Mouse (Mus musculus) thymus, adult 2 months (tissue): Measurements from ENCODE around the gene Baz2b. TPM values are rescaled to one million over a fixed set of nuclear protein-coding genes. Genes with fewer than 3 reads are reported as not detected.

ENCODE experiments used
- DNase-seq: peaks from one replicate; pipeline ENCODE4 v3.0.0; 2021
- H3K27ac ChIP-seq: fragments of 200-500 bp; 2 replicates; pipeline ENCODE4 v1.5.1; 2012; ENCODE audit warnings: low read length, control low read depth; ENCODE audit not compliant: control insufficient read depth, insufficient read depth
- H3K27me3 ChIP-seq: fragments of 200-500 bp; 2 replicates; pipeline ENCODE4 v1.6.1; 2012; ENCODE audit warnings: mild to moderate bottlenecking, low read length, moderate library complexity, mixed read lengths; ENCODE audit not compliant: control insufficient read depth, insufficient read depth
- H3K36me3 ChIP-seq: fragments of 200-500 bp; 2 replicates; pipeline ENCODE4 v1.6.1; 2012; ENCODE audit warnings: mild to moderate bottlenecking, low read length, moderate library complexity; ENCODE audit not compliant: control insufficient read depth, insufficient read depth
- H3K4me1 ChIP-seq: fragments of 200-500 bp; replicated peaks from 2 replicates; pipeline ENCODE4 v1.6.1; 2012; ENCODE audit warnings: low read length; ENCODE audit not compliant: control insufficient read depth, insufficient read depth
- H3K4me3 ChIP-seq: fragments of 200-500 bp; 2 replicates; pipeline ENCODE4 v1.5.1; 2012; ENCODE audit warnings: mild to moderate bottlenecking, low read length, control low read depth, moderate library complexity; ENCODE audit not compliant: control insufficient read depth, insufficient read depth
- CTCF ChIP-seq: fragments of 200-500 bp; IDR thresholded peaks from 2 replicates; pipeline ENCODE4 v1.5.1; 2012; ENCODE audit warnings: mild to moderate bottlenecking, control low read depth, low read length, moderate library complexity, borderline replicate concordance; ENCODE audit not compliant: control insufficient read depth, poor library complexity, insufficient read depth; ENCODE audit errors: extremely low read depth
- POLR2A ChIP-seq: fragments of 200-500 bp; IDR thresholded peaks from 2 replicates; pipeline ENCODE4 v1.6.1; 2012; ENCODE audit warnings: mild to moderate bottlenecking, low read length, control low read depth, moderate library complexity; ENCODE audit not compliant: control insufficient read depth, poor library complexity, insufficient read depth; ENCODE audit errors: extremely low read depth
- WGBS: fragments of 180-500 bp; shearing (Covaris S2); methylation state at CpG from one replicate; pipeline ENCODE4 v1.1.7; 2018; 5-methylcytosine and 5-hydroxymethylcytosine counted together
- polyA plus RNA-seq: library from polyadenylated mRNA; depleted of rRNA; stranded (reverse); fragments of >200 nt; gene quantifications from 2 replicates; pipeline ENCODE4 v1.2.3, GENCODE M21; 2012

The Baz2b gene
- polyA plus RNA-seq, 1 experiment: 25.9 TPM

DNA sequence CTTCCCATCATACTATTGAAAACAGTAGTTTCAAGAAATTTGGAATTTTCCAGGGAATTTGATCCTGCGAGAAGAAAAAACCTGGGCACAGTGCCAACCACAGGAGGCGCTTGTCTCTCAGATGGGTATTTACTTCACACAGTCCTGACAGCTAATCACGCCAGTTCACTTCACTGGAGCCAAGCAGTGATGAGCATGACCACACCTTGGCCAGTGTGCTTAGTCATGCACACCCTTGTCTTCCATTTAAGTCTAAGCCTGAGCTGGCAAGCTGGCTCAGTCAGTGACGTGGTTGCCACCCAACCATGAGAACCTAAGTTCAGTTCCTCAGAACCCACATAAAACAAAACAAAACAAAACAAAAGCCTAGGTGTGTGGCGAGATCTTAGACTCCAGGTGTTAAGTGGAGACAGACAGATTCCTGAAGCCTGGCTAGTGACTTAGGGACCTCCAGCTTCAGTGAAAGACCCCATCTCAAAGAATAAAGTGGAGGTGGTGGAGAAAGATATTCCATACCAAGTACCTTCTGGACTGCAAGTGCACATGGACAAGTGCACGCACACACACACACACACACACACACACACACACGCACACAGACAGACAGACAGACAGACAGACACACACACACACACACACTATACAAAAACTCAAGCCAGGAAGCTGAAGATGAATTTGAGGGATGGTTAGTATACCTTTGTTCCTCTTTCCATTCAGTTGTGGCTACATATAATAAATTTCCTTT, 37.7 kb downstream of the Baz2b start:
- 32% methylated on average over 7 of the region's 7 CpGs for WGBS
- TF ChIP-seq POLR2A (no peak), CTCF (no peak)
- DNase-seq: peak; percentile 3
- H3K36me3 ChIP-seq: no peaks in the 10 kb centered on the region
- peaks cover 9% of the 10 kb centered on the region for H3K4me1 ChIP-seq
- no peaks in the 10 kb centered on the region for H3K27me3 ChIP-seq
- no peak overlapping the region for H3K4me3 ChIP-seq
- H3K27ac ChIP-seq: no peak overlapping the region

- no peak for DNase-seq
- H3K27ac ChIP-seq: no peak overlapping the region
- H3K4me3 ChIP-seq: no peak overlapping the region
- no peak for TF ChIP-seq CTCF
- TF ChIP-seq POLR2A: no peak
- H3K27me3 ChIP-seq: no peaks in the 10 kb centered on the region
- no peaks in the 10 kb centered on the region for H3K36me3 ChIP-seq
- H3K4me1 ChIP-seq: peaks cover 3% of the 10 kb centered on the region
- 97% methylated on average over 4 of the region's 4 CpGs for WGBS
Observed at GRCm38 (mm10) chr2:60166878-60167277, 42.8 kb downstream of the Baz2b start.

- H3K36me3 ChIP-seq: no peaks in the 10 kb centered on the region
- H3K4me3 ChIP-seq: peak overlapping the region; percentile 47
- TF ChIP-seq POLR2A (no peak), CTCF (no peak)
- no peaks in the 10 kb centered on the region for H3K27me3 ChIP-seq
- peak; percentile 13 for DNase-seq
- WGBS: 45% methylated on average over 11 of the region's 11 CpGs
- H3K4me1 ChIP-seq: no peaks in the 10 kb centered on the region
- H3K27ac ChIP-seq: peak overlapping the region; percentile 53; the same call in 1 of the 2 replicates
Observed at GRCm38 (mm10) chr2:60165679-60166078, 44.0 kb downstream of the Baz2b start.

GRCm38 (mm10) chr2:60163744-60164143, 45.9 kb downstream of the Baz2b start:
- no peak for TF ChIP-seq CTCF
- no peak for TF ChIP-seq POLR2A
- no peak overlapping the region for H3K4me3 ChIP-seq
- DNase-seq: no peak
- H3K27ac ChIP-seq: no peak overlapping the region
- H3K36me3 ChIP-seq: no peaks in the 10 kb centered on the region
- 95% methylated on average over 2 of the region's 2 CpGs for WGBS
- H3K4me1 ChIP-seq: no peaks in the 10 kb centered on the region
- H3K27me3 ChIP-seq: no peaks in the 10 kb centered on the region

- WGBS: 95% methylated on average over 2 of the region's 2 CpGs
- Histone ChIP-seq H3K4me3 (no peak overlapping the region), H3K36me3 (no peaks in the 10 kb centered on the region), H3K27me3 (no peaks in the 10 kb centered on the region), H3K27ac (no peak overlapping the region), H3K4me1 (no peaks in the 10 kb centered on the region)
- TF ChIP-seq POLR2A (no peak), CTCF (no peak)
- DNase-seq: no peak
Observed at GRCm38 (mm10) chr2:60152481-60152880, 57.2 kb downstream of the Baz2b start.

GRCm38 (mm10) chr2:60148651-60149050, 61.0 kb downstream of the Baz2b start:
- WGBS: 86% methylated on average over 5 of the region's 5 CpGs
- Histone ChIP-seq H3K4me1 (no peaks in the 10 kb centered on the region), H3K4me3 (no peak overlapping the region), H3K27me3 (no peaks in the 10 kb centered on the region), H3K27ac (no peak overlapping the region), H3K36me3 (no peaks in the 10 kb centered on the region)
- TF ChIP-seq POLR2A (no peak), CTCF (no peak)
- DNase-seq: no peak
